8 mouse cellular contexts compared by ENCODE assay signal in the genomic region with DNA sequence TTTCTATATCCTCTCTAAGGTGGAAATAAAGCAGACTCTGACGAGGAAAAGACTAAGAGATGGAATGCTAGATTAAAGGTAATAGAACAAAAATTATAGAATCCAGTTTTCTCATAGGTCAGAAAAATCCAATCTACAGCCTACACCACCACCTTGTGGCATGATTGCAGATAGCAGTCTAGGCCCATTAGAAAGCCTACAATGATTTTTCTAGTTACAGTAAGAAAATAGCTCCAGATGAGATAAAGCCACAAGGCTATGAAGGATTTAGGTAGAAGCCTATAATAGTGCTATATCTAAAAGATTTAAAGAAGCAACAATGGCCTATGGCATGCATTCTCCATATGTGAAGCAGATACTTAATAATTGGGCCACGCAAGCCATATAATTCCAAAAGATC. TPM values are rescaled to one million over a fixed set of nuclear protein-coding genes. Genes with fewer than 3 reads are reported as not detected.
DNase-seq lines count a peak whose midpoint lies in the region; ATAC-seq and TF ChIP-seq lines count a peak whose summit lies in the region.

No protein-coding gene starts in this region.

- no peak for DNase-seq in forebrain, embryonic 10.5 days (ENCODE audit: extremely low spot score, low spot score)
- peak; percentile 21 for DNase-seq in ovary, postnatal 14 days (ENCODE audit: low spot score)
- DNase-seq in ovary, postnatal 36 days (ENCODE audit: low spot score): no peak
- DNase-seq in cerebellum, adult 9-10 months: peak; percentile 39
- DNase-seq in liver, postnatal 0 days: peak; percentile 28
- DNase-seq in stomach, postnatal 0 days (ENCODE audit: low spot score): peak; percentile 31

- ATAC-seq in forebrain, embryonic 12.5 days (ENCODE audit: low FRiP score): peak; percentile 33; the same call in 1 of the 2 replicates
- ATAC-seq in hindbrain, embryonic 15.5 days (ENCODE audit: low FRiP score, low read depth): peak; percentile 50; the same call in 1 of the 2 replicates
- no peak for ATAC-seq in liver, postnatal 0 days
- ATAC-seq in stomach, postnatal 0 days (ENCODE audit: low FRiP score, low TSS enrichment): no peak

- H3K4me3 ChIP-seq in forebrain, embryonic 12.5 days (replicated peaks): no peak overlapping the region
- H3K4me3 ChIP-seq in forebrain, embryonic 10.5 days: no peak overlapping the region
- H3K4me3 ChIP-seq in hindbrain, embryonic 15.5 days: no peak overlapping the region
- no peak overlapping the region for H3K4me3 ChIP-seq in liver, postnatal 0 days (ENCODE audit: low read depth, low read length)
- H3K4me3 ChIP-seq in stomach, postnatal 0 days (ENCODE audit: low read depth, low read length): no peak overlapping the region

- TF ChIP-seq CTCF in liver, postnatal 0 days (IDR thresholded peaks at IDR 0.05; ENCODE audit: low read depth): peak; percentile 72
- peak; percentile 83 for TF ChIP-seq CTCF in stomach, postnatal 0 days (IDR thresholded peaks at IDR 0.05; ENCODE audit: low read depth)

- no peak for TF ChIP-seq EP300 in liver, postnatal 0 days (IDR thresholded peaks at IDR 0.05; ENCODE audit: low read depth)
- TF ChIP-seq EP300 in stomach, postnatal 0 days (optimal IDR thresholded peaks at IDR 0.05): no peak

- H3K9ac ChIP-seq in forebrain, embryonic 12.5 days: no peak overlapping the region
- H3K9ac ChIP-seq in hindbrain, embryonic 15.5 days: 0 out of 2 replicates have a peak overlapping the region, but pooled peaks have one; percentile 7
- H3K9ac ChIP-seq in liver, postnatal 0 days (replicated peaks): no peak overlapping the region
- H3K9ac ChIP-seq in stomach, postnatal 0 days (ENCODE audit: low read length): no peak overlapping the region

- no peaks in the 10 kb centered on the region for H3K27me3 ChIP-seq in forebrain, embryonic 12.5 days
- H3K27me3 ChIP-seq in forebrain, embryonic 10.5 days (ENCODE audit: poor library complexity, severe bottlenecking): no peaks in the 10 kb centered on the region
- H3K27me3 ChIP-seq in hindbrain, embryonic 15.5 days: no peaks in the 10 kb centered on the region
- H3K27me3 ChIP-seq in liver, postnatal 0 days (ENCODE audit: insufficient read depth, low read length): no peaks in the 10 kb centered on the region
- H3K27me3 ChIP-seq in stomach, postnatal 0 days (ENCODE audit: control insufficient read depth, insufficient read depth, low read length): no peaks in the 10 kb centered on the region

- H3K36me3 ChIP-seq in forebrain, embryonic 12.5 days (replicated peaks): no peaks in the 10 kb centered on the region
- H3K36me3 ChIP-seq in forebrain, embryonic 10.5 days (replicated peaks): no peaks in the 10 kb centered on the region
- H3K36me3 ChIP-seq in hindbrain, embryonic 15.5 days: no peaks in the 10 kb centered on the region
- H3K36me3 ChIP-seq in liver, postnatal 0 days (replicated peaks; ENCODE audit: insufficient read depth, low read length): no peaks in the 10 kb centered on the region
- H3K36me3 ChIP-seq in stomach, postnatal 0 days (ENCODE audit: control insufficient read depth, insufficient read depth, low read length): no peaks in the 10 kb centered on the region

- H3K9me3 ChIP-seq in forebrain, embryonic 12.5 days: no peaks in the 10 kb centered on the region
- H3K9me3 ChIP-seq in forebrain, embryonic 10.5 days: no peaks in the 10 kb centered on the region
- no peaks in the 10 kb centered on the region for H3K9me3 ChIP-seq in hindbrain, embryonic 15.5 days
- no peaks in the 10 kb centered on the region for H3K9me3 ChIP-seq in liver, postnatal 0 days (ENCODE audit: low read length)
- no peaks in the 10 kb centered on the region for H3K9me3 ChIP-seq in stomach, postnatal 0 days (ENCODE audit: control insufficient read depth, low read length)

- 58% methylated on average over 2 of the region's 2 CpGs for WGBS in forebrain, embryonic 12.5 days
- WGBS in forebrain, embryonic 10.5 days: 66% methylated on average over 2 of the region's 2 CpGs
- 53% methylated on average over 2 of the region's 2 CpGs for WGBS in hindbrain, embryonic 15.5 days
- WGBS in liver, postnatal 0 days (ENCODE audit: insufficient replicate concordance): 60% methylated on average over 2 of the region's 2 CpGs
- WGBS in stomach, postnatal 0 days: 61% methylated on average over 2 of the region's 2 CpGs

- peaks cover 7% of the 10 kb centered on the region for H3K4me1 ChIP-seq in forebrain, embryonic 12.5 days
- H3K4me1 ChIP-seq in forebrain, embryonic 10.5 days: no peaks in the 10 kb centered on the region; the same call in 1 of the 2 replicates
- H3K4me1 ChIP-seq in hindbrain, embryonic 15.5 days (replicated peaks): no peaks in the 10 kb centered on the region
- no peaks in the 10 kb centered on the region for H3K4me1 ChIP-seq in liver, postnatal 0 days (ENCODE audit: insufficient read depth)
- H3K4me1 ChIP-seq in stomach, postnatal 0 days (replicated peaks; ENCODE audit: control insufficient read depth, insufficient read depth): no peaks in the 10 kb centered on the region

- no peak overlapping the region for H3K27ac ChIP-seq in forebrain, embryonic 12.5 days
- no peak overlapping the region for H3K27ac ChIP-seq in forebrain, embryonic 10.5 days
- no peak overlapping the region for H3K27ac ChIP-seq in hindbrain, embryonic 15.5 days (replicated peaks)
- H3K27ac ChIP-seq in liver, postnatal 0 days (ENCODE audit: low read depth): no peak overlapping the region
- no peak overlapping the region for H3K27ac ChIP-seq in stomach, postnatal 0 days (replicated peaks)

- H3K4me2 ChIP-seq in forebrain, embryonic 12.5 days: no peak overlapping the region
- no peak overlapping the region for H3K4me2 ChIP-seq in hindbrain, embryonic 15.5 days
- H3K4me2 ChIP-seq in liver, postnatal 0 days (ENCODE audit: low read depth, low read length): no peak overlapping the region
- no peak overlapping the region for H3K4me2 ChIP-seq in stomach, postnatal 0 days (replicated peaks; ENCODE audit: low read depth)

RNA-seq across cellular contexts. Expression of gene Nme8, which starts 13.6 kb away (rescaled TPM):
- polyA plus RNA-seq in forebrain, embryonic 12.5 days (2016; fragmentation: Nextera tagmentation; extraction: Ambion mirVana): not detected in 2 replicates
- not detected in 2 replicates for polyA plus RNA-seq in forebrain, embryonic 10.5 days (2016; fragmentation: Nextera tagmentation; extraction: Ambion mirVana)
- 0.13 and 0.14 TPM in 2 replicates for polyA plus RNA-seq in hindbrain, embryonic 15.5 days (2015; fragmentation: Nextera tagmentation; extraction: Ambion mirVana)
- polyA plus RNA-seq in liver, postnatal 0 days (2015; fragmentation: Nextera tagmentation; extraction: Ambion mirVana): not detected in 2 replicates
- polyA plus RNA-seq in stomach, postnatal 0 days (2015; fragmentation: Nextera tagmentation; extraction: Ambion mirVana): not detected in 2 replicates

Comparison
In these comparisons a context has a peak if more than half of its experiments do, and no peak if none do; other contexts are left out.
1. DNase-seq: peak in ovary, postnatal 14 days (single experiment), cerebellum, adult 9-10 months (single experiment), liver, postnatal 0 days (single experiment) and stomach, postnatal 0 days (single experiment); none in forebrain, embryonic 10.5 days (single experiment) and ovary, postnatal 36 days (single experiment).
2. ATAC-seq: peak in forebrain, embryonic 12.5 days (single experiment) and hindbrain, embryonic 15.5 days (single experiment); none in liver, postnatal 0 days (single experiment) and stomach, postnatal 0 days (single experiment).